Mouse (Mus musculus): ENCODE results near the gene 1110008P14Rik. TPM values are rescaled to one million over a fixed set of nuclear protein-coding genes. Genes with fewer than 3 reads are reported as not detected.

1110008P14Rik gene
- polyA plus RNA-seq, 1 experiment, result 338 TPM

- peak; percentile 47 to 58 for DNase-seq
- TF ChIP-seq CTCF (IDR thresholded peaks at IDR 0.05; ENCODE audit: borderline replicate concordance, insufficient read depth, low read depth, low read length) (no peak), POLR2A (IDR thresholded peaks at IDR 0.05; ENCODE audit: borderline replicate concordance, insufficient read depth, low read length) (no peak)
- no peaks in the 10 kb centered on the region for H3K27me3 ChIP-seq (ENCODE audit: control insufficient read depth, insufficient read depth, low read length)
- peaks cover 80% of the 10 kb centered on the region for H3K4me1 ChIP-seq (ENCODE audit: control insufficient read depth, insufficient read depth, low read length)
- peak overlapping the region; percentile 1 for H3K4me3 ChIP-seq (replicated peaks; ENCODE audit: insufficient read depth, low read depth, low read length)
- 32% methylated on average over 14 of the region's 14 CpGs for WGBS
- peak overlapping the region; percentile 98 for H3K27ac ChIP-seq (ENCODE audit: insufficient read depth, low read length)
These were observed 37.0 kb downstream of the 1110008P14Rik start for GRCm38 (mm10) chr2:32344598-32345321.

DNA sequence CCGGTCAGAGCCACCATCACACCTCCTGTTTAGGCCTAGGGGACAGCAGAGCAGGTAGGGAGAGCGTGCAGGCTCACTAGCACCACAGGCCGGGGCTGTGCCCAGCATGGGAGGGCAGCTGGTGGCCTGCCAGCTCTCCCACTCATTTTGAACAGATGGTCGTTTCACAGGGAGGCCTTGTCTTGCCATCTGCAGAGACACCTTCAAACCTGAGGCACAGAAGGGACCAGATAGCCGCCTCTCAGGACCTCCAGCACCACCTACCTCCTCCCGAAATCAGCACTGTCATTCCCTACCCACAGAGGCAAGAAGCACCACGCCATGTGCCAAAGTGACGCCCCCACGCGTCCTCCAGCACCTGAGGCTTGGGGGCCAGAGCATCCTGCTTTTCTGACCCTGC, 37.7 kb downstream of the 1110008P14Rik start:
- Histone ChIP-seq H3K27me3 (ENCODE audit: control insufficient read depth, insufficient read depth, low read length) (no peaks in the 10 kb centered on the region), H3K4me1 (ENCODE audit: control insufficient read depth, insufficient read depth, low read length) (peaks cover 76% of the 10 kb centered on the region), H3K4me3 (replicated peaks; ENCODE audit: insufficient read depth, low read depth, low read length) (no peak overlapping the region), H3K27ac (ENCODE audit: insufficient read depth, low read length) (peak overlapping the region; percentile 98)
- peak; percentile 98 to 99 for DNase-seq
- no peak for TF ChIP-seq CTCF (IDR thresholded peaks at IDR 0.05; ENCODE audit: borderline replicate concordance, insufficient read depth, low read depth, low read length)
- TF ChIP-seq POLR2A (IDR thresholded peaks at IDR 0.05; ENCODE audit: borderline replicate concordance, insufficient read depth, low read length), result peak; percentile 16; the same call in 1 of the 2 replicates
- 7% methylated on average over 10 of the region's 10 CpGs for WGBS

DNA sequence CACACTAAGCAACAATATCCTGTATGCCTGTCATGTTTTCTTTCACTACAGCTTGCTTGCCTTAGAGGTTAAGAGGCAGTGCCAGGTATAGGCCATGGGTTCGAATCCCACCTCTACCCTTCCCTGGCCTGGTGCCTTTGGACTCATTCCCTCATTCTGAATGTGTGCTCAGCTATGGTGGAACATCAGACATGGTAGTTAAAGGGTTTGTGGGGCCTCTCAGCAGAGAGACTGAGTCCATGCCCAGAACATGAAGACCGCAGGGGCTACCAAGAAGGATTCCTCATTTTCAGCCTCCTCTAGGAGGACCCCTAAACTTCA, 38.4 kb downstream of the 1110008P14Rik start:
- H3K4me3 ChIP-seq (replicated peaks; ENCODE audit: insufficient read depth, low read depth, low read length), result no peak overlapping the region
- peak overlapping the region; percentile 92 for H3K27ac ChIP-seq (ENCODE audit: insufficient read depth, low read length)
- H3K27me3 ChIP-seq (ENCODE audit: control insufficient read depth, insufficient read depth, low read length), result no peaks in the 10 kb centered on the region
- 70% methylated on average over 2 of the region's 2 CpGs for WGBS
- TF ChIP-seq CTCF (IDR thresholded peaks at IDR 0.05; ENCODE audit: borderline replicate concordance, insufficient read depth, low read depth, low read length) (no peak), POLR2A (IDR thresholded peaks at IDR 0.05; ENCODE audit: borderline replicate concordance, insufficient read depth, low read length) (no peak)
- no peak for DNase-seq
- peaks cover 69% of the 10 kb centered on the region for H3K4me1 ChIP-seq (ENCODE audit: control insufficient read depth, insufficient read depth, low read length)

DNA sequence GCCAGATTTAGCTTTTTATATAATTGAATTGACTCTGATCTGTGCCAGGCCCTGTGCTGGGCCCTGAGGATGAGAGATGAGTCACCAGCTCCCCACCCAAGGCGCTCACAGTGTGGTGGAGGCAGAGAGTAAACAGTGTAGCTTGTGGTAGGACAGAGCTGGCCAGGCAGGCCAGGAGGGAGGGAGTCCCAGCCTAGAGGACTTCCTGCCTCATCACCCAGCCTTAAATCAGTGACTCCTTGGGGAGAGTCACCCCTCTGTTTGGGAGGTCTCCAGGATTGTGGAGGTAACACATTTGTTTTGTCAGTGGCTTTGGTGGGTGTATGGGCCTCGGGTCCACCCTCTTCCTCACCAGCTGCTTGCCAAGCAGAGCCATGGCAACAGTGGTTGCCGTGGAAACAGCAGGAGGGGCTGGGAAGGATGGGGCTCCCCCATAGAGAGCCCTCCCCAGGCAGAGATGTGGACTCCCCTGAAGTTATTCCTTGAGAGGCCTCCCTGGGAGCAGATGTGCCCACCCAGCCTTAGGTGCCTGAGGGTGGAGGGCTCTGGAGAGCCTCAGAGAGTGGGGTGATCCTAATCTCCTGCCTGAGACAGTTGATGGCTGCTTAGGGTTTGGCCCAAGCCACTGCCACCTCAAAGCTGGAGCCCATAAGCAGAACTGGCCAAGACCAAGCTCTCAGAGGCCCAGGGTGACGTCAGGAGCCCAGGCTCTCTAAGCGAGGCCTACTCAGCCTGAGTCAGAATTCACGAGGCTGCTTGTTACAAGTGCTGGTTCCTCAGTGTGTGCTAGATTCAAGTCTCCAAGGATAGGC, 39.0 kb downstream of the 1110008P14Rik start:
- 11% methylated on average over 6 of the region's 6 CpGs for WGBS
- no peaks in the 10 kb centered on the region for H3K27me3 ChIP-seq (ENCODE audit: control insufficient read depth, insufficient read depth, low read length)
- peaks cover 67% of the 10 kb centered on the region for H3K4me1 ChIP-seq (ENCODE audit: control insufficient read depth, insufficient read depth, low read length)
- TF ChIP-seq POLR2A (IDR thresholded peaks at IDR 0.05; ENCODE audit: borderline replicate concordance, insufficient read depth, low read length) (peak; percentile 43; the same call in 1 of the 2 replicates), CTCF (IDR thresholded peaks at IDR 0.05; ENCODE audit: borderline replicate concordance, insufficient read depth, low read depth, low read length) (no peak)
- H3K27ac ChIP-seq (ENCODE audit: insufficient read depth, low read length), result peak overlapping the region; percentile 92
- no peak overlapping the region for H3K4me3 ChIP-seq (replicated peaks; ENCODE audit: insufficient read depth, low read depth, low read length)
- peak; percentile 88 to 97 for DNase-seq

- Histone ChIP-seq H3K4me3 (replicated peaks; ENCODE audit: insufficient read depth, low read depth, low read length) (no peak overlapping the region), H3K27ac (ENCODE audit: insufficient read depth, low read length) (peak overlapping the region; percentile 92), H3K27me3 (ENCODE audit: control insufficient read depth, insufficient read depth, low read length) (no peaks in the 10 kb centered on the region), H3K4me1 (ENCODE audit: control insufficient read depth, insufficient read depth, low read length) (peaks cover 67% of the 10 kb centered on the region)
- no peak for TF ChIP-seq POLR2A (IDR thresholded peaks at IDR 0.05; ENCODE audit: borderline replicate concordance, insufficient read depth, low read length)
- TF ChIP-seq CTCF (IDR thresholded peaks at IDR 0.05; ENCODE audit: borderline replicate concordance, insufficient read depth, low read depth, low read length), result no peak
- no peak for DNase-seq
- 41% methylated on average over 4 of the region's 4 CpGs for WGBS
These were observed 39.7 kb downstream of the 1110008P14Rik start for GRCm38 (mm10) chr2:32342039-32342438.

DNA sequence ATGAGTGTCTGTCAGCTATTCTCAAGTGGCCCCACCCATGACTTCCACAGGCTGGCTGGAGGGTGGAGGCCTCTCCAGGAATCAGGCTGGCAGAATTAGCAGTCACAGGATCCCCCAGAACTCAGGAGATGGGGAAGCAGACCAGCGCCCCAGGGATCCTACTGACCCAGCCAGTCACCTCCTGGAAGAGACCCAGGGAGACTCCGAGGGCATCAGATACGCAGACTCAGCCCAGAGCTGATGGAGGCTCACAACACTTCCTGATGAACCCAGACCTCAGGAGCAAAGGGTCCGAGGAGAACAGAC, 40.2 kb downstream of the 1110008P14Rik start:
- DNase-seq, result peak in 1 of 2 experiments; percentile 66
- H3K27ac ChIP-seq (ENCODE audit: insufficient read depth, low read length), result peak overlapping the region; percentile 92
- no peak for TF ChIP-seq POLR2A (IDR thresholded peaks at IDR 0.05; ENCODE audit: borderline replicate concordance, insufficient read depth, low read length)
- TF ChIP-seq CTCF (IDR thresholded peaks at IDR 0.05; ENCODE audit: borderline replicate concordance, insufficient read depth, low read depth, low read length), result no peak
- WGBS, result 26% methylated on average over 4 of the region's 4 CpGs
- peaks cover 62% of the 10 kb centered on the region for H3K4me1 ChIP-seq (ENCODE audit: control insufficient read depth, insufficient read depth, low read length)
- H3K27me3 ChIP-seq (ENCODE audit: control insufficient read depth, insufficient read depth, low read length), result no peaks in the 10 kb centered on the region
- H3K4me3 ChIP-seq (replicated peaks; ENCODE audit: insufficient read depth, low read depth, low read length), result no peak overlapping the region

DNA sequence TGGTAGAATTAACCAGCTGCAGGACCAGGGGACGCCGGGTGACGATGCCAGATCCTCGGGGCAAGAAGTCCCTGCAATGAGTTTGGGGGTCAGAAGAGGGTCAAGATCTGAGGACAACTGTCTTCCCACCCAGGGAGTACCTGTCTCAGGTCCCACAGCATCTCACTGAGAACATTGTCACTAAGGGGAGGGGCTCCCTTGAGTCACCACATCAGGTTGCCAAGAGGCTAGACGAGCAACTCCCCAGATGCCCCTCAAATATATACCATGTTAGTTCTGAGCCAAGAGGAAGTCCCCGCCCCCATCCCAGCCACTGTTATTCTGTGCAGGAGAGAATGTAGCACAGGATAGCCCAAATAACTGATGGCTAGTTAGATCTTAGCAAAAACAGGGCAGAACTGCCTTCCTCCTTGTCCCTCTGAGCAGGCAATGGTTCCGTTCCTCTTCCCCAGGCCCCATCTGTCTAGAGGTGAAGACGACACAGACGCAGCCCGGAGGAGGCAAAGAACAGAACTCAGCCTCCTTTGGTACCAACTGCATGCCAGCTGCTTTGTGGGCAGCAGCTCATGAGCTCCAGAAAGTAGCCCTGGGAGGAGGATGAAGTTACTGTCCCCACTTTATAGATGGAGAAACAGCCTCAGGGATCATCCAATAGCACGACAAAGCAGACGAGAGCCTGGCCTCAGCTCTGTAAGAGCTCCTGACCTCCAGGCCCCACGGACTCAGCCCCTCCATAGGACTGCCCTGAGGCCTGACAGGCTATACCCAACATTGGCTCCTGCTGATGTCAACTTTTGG, 40.7 kb downstream of the 1110008P14Rik start:
- 35% methylated on average over 13 of the region's 13 CpGs for WGBS
- no peak for TF ChIP-seq POLR2A (IDR thresholded peaks at IDR 0.05; ENCODE audit: borderline replicate concordance, insufficient read depth, low read length)
- TF ChIP-seq CTCF (IDR thresholded peaks at IDR 0.05; ENCODE audit: borderline replicate concordance, insufficient read depth, low read depth, low read length), result no peak
- Histone ChIP-seq H3K27me3 (ENCODE audit: control insufficient read depth, insufficient read depth, low read length) (no peaks in the 10 kb centered on the region), H3K4me1 (ENCODE audit: control insufficient read depth, insufficient read depth, low read length) (peaks cover 59% of the 10 kb centered on the region), H3K4me3 (replicated peaks; ENCODE audit: insufficient read depth, low read depth, low read length) (no peak overlapping the region), H3K27ac (ENCODE audit: insufficient read depth, low read length) (peak overlapping the region; percentile 92)
- DNase-seq, result peak; percentile 59 to 65

All from cerebellum, adult 2 months (tissue).